Mouse (Mus musculus) heart, embryonic 16.5 days (tissue): ENCODE results near the gene Gp1ba. TPM values are rescaled to one million over a fixed set of nuclear protein-coding genes. Genes with fewer than 3 reads are reported as not detected.
A peak's percentile ranks its signal among the peaks of the same experiment; 100 is the strongest.

Experiments
- ATAC-seq: fragments of 200-750 bp; cut with Nextera tagmentation; replicated peaks from 2 replicates; pipeline ENCODE4 v1.8.0; 2017; ENCODE audit warnings: moderate number of reproducible peaks; ENCODE audit not compliant: insufficient read depth, low FRiP score; ENCODE audit errors: extremely low read depth
- H3K27ac ChIP-seq: fragments of 300-500 bp; sonication (generic); 2 replicates; pipeline ENCODE4 v1.5.1; 2014; ENCODE audit warnings: mild to moderate bottlenecking, low read length, control low read depth, moderate library complexity
- H3K27me3 ChIP-seq: fragments of 300-500 bp; sonication (generic); 2 replicates; pipeline ENCODE4 v1.6.1; 2014; ENCODE audit warnings: low read length, mixed read lengths; ENCODE audit not compliant: control insufficient read depth, insufficient read depth
- H3K36me3 ChIP-seq: fragments of 300-500 bp; sonication (generic); 2 replicates; pipeline ENCODE4 v1.6.1; 2014; ENCODE audit not compliant: control insufficient read depth, insufficient read depth
- H3K4me1 ChIP-seq: fragments of 300-500 bp; sonication (generic); 2 replicates; pipeline ENCODE4 v1.6.1; 2014; ENCODE audit warnings: low read length, mixed read lengths; ENCODE audit not compliant: control insufficient read depth, insufficient read depth
- H3K4me2 ChIP-seq: fragments of 300-500 bp; sonication (generic); 2 replicates; pipeline ENCODE4 v1.6.1; 2014; ENCODE audit warnings: low read depth, mild to moderate bottlenecking, control low read depth, low read length
- H3K4me3 ChIP-seq: fragments of 300-500 bp; sonication (generic); 2 replicates; pipeline ENCODE4 v1.5.1; 2014; ENCODE audit warnings: mild to moderate bottlenecking, control low read depth, low read length
- H3K9ac ChIP-seq: fragments of 300-500 bp; sonication (generic); 2 replicates; pipeline ENCODE4 v1.6.1; 2014; ENCODE audit warnings: low read length, control low read depth
- H3K9me3 ChIP-seq: fragments of 300-500 bp; sonication (generic); replicated peaks from 2 replicates; pipeline ENCODE4 v1.6.1; 2016; ENCODE audit warnings: low read length; ENCODE audit not compliant: control insufficient read depth
- WGBS: fragments of 180-500 bp; shearing (Covaris S2); extraction: QIAGEN DNeasy Blood & Tissue Kit; methylation state at CpG from one replicate; pipeline ENCODE4 v1.1.7; 2014; 5-methylcytosine and 5-hydroxymethylcytosine counted together
- polyA plus RNA-seq: library from polyadenylated mRNA; unstranded; fragments of >200 nt; fragmentation: Nextera tagmentation; extraction: Ambion mirVana; gene quantifications from 2 replicates; pipeline ENCODE4 v1.2.1, GENCODE M21; 2015

Gp1ba gene
- 0.34 and 0.38 TPM in 2 replicates for polyA plus RNA-seq

- no peak for ATAC-seq
- Histone ChIP-seq H3K9ac (peak within 1 kb of the TSS; percentile 42; the same call in 1 of the 2 replicates), H3K9me3 (no peaks in the 10 kb centered on the region), H3K27ac (peak within 1 kb of the TSS; percentile 36), H3K36me3 (0 out of 2 replicates have a peak, but pooled peaks cover 5% of the 10 kb centered on the region), H3K4me1 (peaks cover 11% of the 10 kb centered on the region), H3K27me3 (no peaks in the 10 kb centered on the region), H3K4me3 (no peak within 1 kb of the TSS), H3K4me2 (peak within 1 kb of the TSS; percentile 17; the same call in 1 of the 2 replicates)
- 9% methylated on average over 5 of the region's 5 CpGs for WGBS
Measured at GRCm38 (mm10) chr11:70638714-70639278, at the start of gene Gp1ba. Gp1ba (plus strand) TSS chr11:70639122.

- Histone ChIP-seq H3K9me3 (no peaks in the 10 kb centered on the region), H3K27me3 (no peaks in the 10 kb centered on the region), H3K4me2 (no peak overlapping the region), H3K4me3 (no peak overlapping the region), H3K36me3 (no peaks in the 10 kb centered on the region), H3K27ac (no peak overlapping the region), H3K4me1 (peaks cover 6% of the 10 kb centered on the region; the same call in 1 of the 2 replicates), H3K9ac (no peak overlapping the region)
- WGBS = 78% methylated on average over 1 of the region's 1 CpGs
- no peak for ATAC-seq
Measured at GRCm38 (mm10) chr11:70591733-70592132, 47.2 kb upstream of the Gp1ba start.

- WGBS = 66% methylated on average over 15 of the region's 15 CpGs
- no peaks in the 10 kb centered on the region for H3K27me3 ChIP-seq
- no peak for ATAC-seq
- H3K4me1 ChIP-seq = peaks cover 6% of the 10 kb centered on the region; the same call in 1 of the 2 replicates
- H3K4me3 ChIP-seq = no peak overlapping the region
- no peak overlapping the region for H3K27ac ChIP-seq
- H3K9me3 ChIP-seq = no peaks in the 10 kb centered on the region
- peaks cover 11% of the 10 kb centered on the region for H3K36me3 ChIP-seq
- no peak overlapping the region for H3K4me2 ChIP-seq
- H3K9ac ChIP-seq = no peak overlapping the region
Measured at GRCm38 (mm10) chr11:70594253-70594989, 44.5 kb upstream of the Gp1ba start.

- WGBS = 47% methylated on average over 2 of the region's 2 CpGs
- Histone ChIP-seq H3K9me3 (no peaks in the 10 kb centered on the region), H3K27ac (peak overlapping the region; percentile 34; the same call in 1 of the 2 replicates)
Measured at GRCm38 (mm10) chr11:70595638-70596037, 43.3 kb upstream of the Gp1ba start.

GRCm38 (mm10) chr11:70596094-70596493 lies 42.8 kb upstream of the Gp1ba start:
- Histone ChIP-seq H3K4me1 (peaks cover 6% of the 10 kb centered on the region; the same call in 1 of the 2 replicates), H3K9me3 (no peaks in the 10 kb centered on the region), H3K9ac (0 out of 2 replicates have a peak overlapping the region, but pooled peaks have one; percentile 35), H3K27ac (peak overlapping the region; percentile 34; the same call in 1 of the 2 replicates), H3K4me2 (no peak overlapping the region), H3K36me3 (peaks cover 13% of the 10 kb centered on the region), H3K4me3 (no peak overlapping the region), H3K27me3 (no peaks in the 10 kb centered on the region)
- 60% methylated on average over 4 of the region's 4 CpGs for WGBS
- ATAC-seq = no peak

More at GRCm38 (mm10) chr11:70595638-70596037, 43.3 kb upstream of the Gp1ba start:
- Histone ChIP-seq H3K4me1 (peaks cover 6% of the 10 kb centered on the region; the same call in 1 of the 2 replicates), H3K27me3 (no peaks in the 10 kb centered on the region), H3K4me2 (no peak overlapping the region), H3K4me3 (no peak overlapping the region), H3K9ac (0 out of 2 replicates have a peak overlapping the region, but pooled peaks have one; percentile 35), H3K36me3 (peaks cover 13% of the 10 kb centered on the region)
- no peak for ATAC-seq

- Histone ChIP-seq H3K27me3 (no peaks in the 10 kb centered on the region), H3K9me3 (no peaks in the 10 kb centered on the region), H3K9ac (no peak overlapping the region), H3K27ac (no peak overlapping the region), H3K4me1 (peaks cover 6% of the 10 kb centered on the region; the same call in 1 of the 2 replicates), H3K4me3 (no peak overlapping the region), H3K36me3 (peaks cover 13% of the 10 kb centered on the region), H3K4me2 (no peak overlapping the region)
- no peak for ATAC-seq
- WGBS = 75% methylated on average over 6 of the region's 6 CpGs
Measured at GRCm38 (mm10) chr11:70597301-70597700, 41.6 kb upstream of the Gp1ba start.

- 82% methylated on average over 9 of the region's 9 CpGs for WGBS
- Histone ChIP-seq H3K27ac (no peak overlapping the region), H3K4me2 (no peak overlapping the region), H3K9me3 (no peaks in the 10 kb centered on the region), H3K36me3 (peaks cover 19% of the 10 kb centered on the region), H3K4me3 (no peak overlapping the region), H3K9ac (no peak overlapping the region), H3K4me1 (peaks cover 6% of the 10 kb centered on the region; the same call in 1 of the 2 replicates), H3K27me3 (no peaks in the 10 kb centered on the region)
- ATAC-seq = no peak
Measured at GRCm38 (mm10) chr11:70598451-70598953, 40.4 kb upstream of the Gp1ba start.

- ATAC-seq = no peak
- Histone ChIP-seq H3K9me3 (no peaks in the 10 kb centered on the region), H3K9ac (no peak overlapping the region), H3K4me2 (no peak overlapping the region), H3K27me3 (no peaks in the 10 kb centered on the region), H3K27ac (no peak overlapping the region), H3K4me1 (no peaks in the 10 kb centered on the region), H3K4me3 (no peak overlapping the region), H3K36me3 (peaks cover 48% of the 10 kb centered on the region)
- WGBS = 47% methylated on average over 14 of the region's 14 CpGs
Measured at GRCm38 (mm10) chr11:70605024-70605566, 33.8 kb upstream of the Gp1ba start.
